Mouse (Mus musculus): ENCODE measurements at regions not wholly inside any gene's neighbourhood (a gene's known extent, or its start where the extent isn't known, plus 50 kb on each side); places are given as distances from the start of the nearest gene placed in this dataset.

- TF ChIP-seq CTCF (IDR thresholded peaks at IDR 0.05; ENCODE audit: extremely low read depth, insufficient read depth, low read length), result no peak
- no peak for TF ChIP-seq POLR2A (IDR thresholded peaks at IDR 0.05; ENCODE audit: extremely low read depth, insufficient read depth, low read length)
Measured at GRCm38 (mm10) chr16:73765184-73765583, 646.4 kb downstream of the Robo2 start.

All from cortical plate, adult 2 months (tissue).